Mouse (Mus musculus) liver, adult 2 months (tissue): ENCODE results near the gene Nkx2-5. TPM values are rescaled to one million over a fixed set of nuclear protein-coding genes. Genes with fewer than 3 reads are reported as not detected.
A peak's percentile ranks its signal among the peaks of the same experiment; 100 is the strongest.

Experiments used
- DNase-seq: peaks from one replicate; pipeline ENCODE4 v3.0.0-alpha.2; 2011; ENCODE audit warnings: low read depth, low spot score; ENCODE audit errors: extremely low read depth
- H3K27ac ChIP-seq: fragments of 200-500 bp; replicated peaks from 2 replicates; pipeline ENCODE4 v1.5.1; 2012; ENCODE audit warnings: low read depth, mild to moderate bottlenecking, control low read depth, inconsistent platforms, low read length; ENCODE audit not compliant: insufficient read depth
- H3K27me3 ChIP-seq: fragments of 200-500 bp; 2 replicates; pipeline ENCODE4 v1.6.1; 2012; ENCODE audit warnings: mild to moderate bottlenecking, moderate library complexity, low read length, inconsistent platforms; ENCODE audit not compliant: control insufficient read depth, insufficient read depth
- H3K36me3 ChIP-seq: fragments of 200-500 bp; 2 replicates; pipeline ENCODE4 v1.6.1; 2012; ENCODE audit warnings: low read length, inconsistent platforms; ENCODE audit not compliant: control insufficient read depth, insufficient read depth
- H3K4me1 ChIP-seq: fragments of 200-500 bp; 2 replicates; pipeline ENCODE4 v1.6.1; 2011; ENCODE audit warnings: low read length; ENCODE audit not compliant: control insufficient read depth, insufficient read depth
- H3K4me3 ChIP-seq: fragments of 200-500 bp; 2 replicates; pipeline ENCODE4 v1.5.1; 2011; ENCODE audit warnings: low read depth, mild to moderate bottlenecking, control low read depth, low read length, moderate library complexity; ENCODE audit not compliant: insufficient read depth
- H3K79me2 ChIP-seq: fragments of 200-500 bp; 2 replicates; pipeline ENCODE4 v1.6.1; 2012; ENCODE audit warnings: inconsistent platforms, mild to moderate bottlenecking, low read length, moderate library complexity; ENCODE audit not compliant: control insufficient read depth, insufficient read depth
- H3K9ac ChIP-seq: fragments of 200-500 bp; 2 replicates; pipeline ENCODE4 v1.6.1; 2012; ENCODE audit warnings: low read depth, mild to moderate bottlenecking, control low read depth, inconsistent platforms, low read length
- CTCF ChIP-seq: fragments of 200-500 bp; IDR thresholded peaks from 2 replicates; pipeline ENCODE4 v1.5.1; 2011; ENCODE audit warnings: low read depth, low read length, control low read depth
- POLR2A ChIP-seq: fragments of 200-500 bp; IDR thresholded peaks from 2 replicates; pipeline ENCODE4 v1.6.1; 2011; ENCODE audit warnings: low read length, control low read depth; ENCODE audit not compliant: insufficient read depth; ENCODE audit errors: extremely low read depth
- WGBS: fragments of 180-500 bp; shearing (Covaris S2); methylation state at CpG from one replicate; pipeline ENCODE4 v1.1.7; 2018; 5-methylcytosine and 5-hydroxymethylcytosine counted together
- polyA plus RNA-seq: library from polyadenylated mRNA; depleted of rRNA; stranded (reverse); fragments of >200 nt; gene quantifications from 2 replicates; pipeline ENCODE4 v1.2.3, GENCODE M21; 2012
- total RNA-seq: library from RNA; depleted of rRNA; stranded (reverse); fragments of >200 nt; gene quantifications from 2 replicates; pipeline ENCODE4 v1.2.3, GENCODE M21; 2014

Gene Nkx2-5
- total and polyA plus RNA-seq, 2 experiments: not detected

GRCm38 (mm10) chr17:26849106-26849745 lies 4.4 kb upstream of the Nkx2-5 start:
- TF ChIP-seq CTCF: no peak
- no peak for TF ChIP-seq POLR2A
- H3K4me1 ChIP-seq: peaks cover 9% of the 10 kb centered on the region; the same call in 1 of the 2 replicates
- no peak overlapping the region for H3K9ac ChIP-seq
- no peaks in the 10 kb centered on the region for H3K79me2 ChIP-seq
- 5% methylated on average over 19 of the region's 19 CpGs for WGBS
- no peak overlapping the region for H3K4me3 ChIP-seq
- peak; percentile 2 for DNase-seq
- H3K36me3 ChIP-seq: no peaks in the 10 kb centered on the region
- peaks cover 31% of the 10 kb centered on the region for H3K27me3 ChIP-seq
- no peak overlapping the region for H3K27ac ChIP-seq

GRCm38 (mm10) chr17:26848236-26848635 lies 3.4 kb upstream of the Nkx2-5 start:
- peaks cover 9% of the 10 kb centered on the region; the same call in 1 of the 2 replicates for H3K4me1 ChIP-seq
- no peaks in the 10 kb centered on the region for H3K36me3 ChIP-seq
- H3K4me3 ChIP-seq: no peak overlapping the region
- H3K27ac ChIP-seq: no peak overlapping the region
- peaks cover 29% of the 10 kb centered on the region for H3K27me3 ChIP-seq
- H3K79me2 ChIP-seq: no peaks in the 10 kb centered on the region
- WGBS: 10% methylated on average over 6 of the region's 6 CpGs
- TF ChIP-seq CTCF: no peak
- TF ChIP-seq POLR2A: no peak
- H3K9ac ChIP-seq: no peak overlapping the region
- DNase-seq: no peak

DNA sequence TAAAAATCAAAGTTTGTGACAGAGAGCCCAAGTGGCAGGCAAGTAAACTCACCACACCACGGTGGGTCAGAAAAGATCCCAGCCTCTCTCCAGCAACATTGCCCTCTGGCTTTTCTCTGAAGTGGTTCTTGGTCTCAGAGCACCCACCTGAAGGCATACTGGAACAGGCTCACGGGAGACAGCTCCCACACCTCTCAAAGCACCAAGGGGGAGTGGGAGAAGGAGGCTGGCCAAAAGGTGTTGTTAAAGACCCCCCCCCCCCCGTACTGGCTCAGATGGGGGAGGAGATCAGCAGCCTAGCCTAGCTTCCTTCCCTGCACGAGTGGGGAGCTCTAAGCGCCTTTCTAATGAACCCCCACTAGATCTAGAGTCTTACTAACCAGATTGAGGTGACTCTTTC lies 3.0 kb upstream of the Nkx2-5 start:
- no peak overlapping the region for H3K9ac ChIP-seq
- TF ChIP-seq POLR2A (no peak), CTCF (no peak)

GRCm38 (mm10) chr17:26846411-26846810 lies 1.6 kb upstream of the Nkx2-5 start:
- WGBS: 16% methylated on average over 8 of the region's 8 CpGs
- no peaks in the 10 kb centered on the region for H3K36me3 ChIP-seq
- H3K79me2 ChIP-seq: no peaks in the 10 kb centered on the region
- DNase-seq: no peak
- no peak for TF ChIP-seq CTCF
- no peak for TF ChIP-seq POLR2A
- no peak overlapping the region for H3K9ac ChIP-seq
- H3K27me3 ChIP-seq: peaks cover 29% of the 10 kb centered on the region
- H3K27ac ChIP-seq: no peak overlapping the region
- no peak overlapping the region for H3K4me3 ChIP-seq
- peaks cover 13% of the 10 kb centered on the region for H3K4me1 ChIP-seq

More for the DNA sequence above, 3.0 kb upstream of the Nkx2-5 start:
- no peak overlapping the region for H3K4me3 ChIP-seq
- H3K36me3 ChIP-seq: no peaks in the 10 kb centered on the region
- H3K79me2 ChIP-seq: no peaks in the 10 kb centered on the region
- DNase-seq: no peak
- H3K27ac ChIP-seq: no peak overlapping the region
- peaks cover 11% of the 10 kb centered on the region for H3K4me1 ChIP-seq
- 5% methylated on average over 5 of the region's 5 CpGs for WGBS
- peaks cover 29% of the 10 kb centered on the region for H3K27me3 ChIP-seq

DNA sequence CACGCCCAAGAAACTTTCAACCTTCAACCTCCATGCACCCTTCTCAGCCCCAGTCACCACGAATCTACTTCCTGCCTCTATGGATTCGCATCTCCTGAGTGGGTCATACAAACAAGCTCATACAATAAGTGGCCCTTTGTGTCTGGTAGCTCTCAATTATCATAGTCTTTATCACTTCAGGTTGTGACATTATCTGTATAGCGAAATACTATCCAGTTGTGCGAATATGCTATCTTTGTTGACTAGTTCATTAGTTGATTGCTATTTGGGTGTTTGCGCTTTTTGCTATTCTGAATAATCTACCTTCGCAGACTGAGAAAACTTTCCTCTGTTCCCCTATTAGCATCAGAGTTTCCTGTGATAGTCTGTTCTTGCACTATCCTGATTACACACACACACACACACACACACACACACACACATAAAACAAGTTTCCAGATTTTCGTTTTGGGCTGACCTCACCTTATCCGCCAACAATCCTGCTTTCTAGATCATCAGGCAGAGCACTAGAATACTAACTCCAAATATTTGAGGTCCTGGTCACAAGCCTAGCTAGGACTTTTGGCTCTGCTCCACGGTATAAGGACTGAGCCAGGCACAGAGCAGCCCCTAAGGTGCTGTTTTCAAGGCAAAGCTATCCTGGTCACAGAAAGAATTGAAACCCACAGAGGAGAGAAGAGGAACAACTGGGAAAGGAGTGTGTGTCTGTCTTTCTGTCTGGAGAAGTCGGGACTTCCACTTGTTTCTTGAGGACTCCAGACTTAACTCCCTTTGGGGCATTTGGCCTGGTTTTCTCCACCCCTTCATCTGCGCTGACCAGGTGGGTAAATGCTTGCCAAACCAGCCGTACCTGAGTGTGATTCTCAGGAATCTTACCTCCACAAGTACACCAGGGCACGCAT lies 591 bp upstream of the Nkx2-5 start:
- Histone ChIP-seq H3K27me3 (peaks cover 33% of the 10 kb centered on the region), H3K9ac (no peak overlapping the region), H3K79me2 (no peaks in the 10 kb centered on the region), H3K36me3 (no peaks in the 10 kb centered on the region), H3K4me1 (peaks cover 13% of the 10 kb centered on the region), H3K4me3 (no peak overlapping the region), H3K27ac (no peak overlapping the region)
- TF ChIP-seq POLR2A (no peak), CTCF (no peak)
- WGBS: 9% methylated on average over 14 of the region's 14 CpGs
- peak; percentile 1 for DNase-seq
